Mouse (Mus musculus): ENCODE data around the gene Ddx39.

DNA sequence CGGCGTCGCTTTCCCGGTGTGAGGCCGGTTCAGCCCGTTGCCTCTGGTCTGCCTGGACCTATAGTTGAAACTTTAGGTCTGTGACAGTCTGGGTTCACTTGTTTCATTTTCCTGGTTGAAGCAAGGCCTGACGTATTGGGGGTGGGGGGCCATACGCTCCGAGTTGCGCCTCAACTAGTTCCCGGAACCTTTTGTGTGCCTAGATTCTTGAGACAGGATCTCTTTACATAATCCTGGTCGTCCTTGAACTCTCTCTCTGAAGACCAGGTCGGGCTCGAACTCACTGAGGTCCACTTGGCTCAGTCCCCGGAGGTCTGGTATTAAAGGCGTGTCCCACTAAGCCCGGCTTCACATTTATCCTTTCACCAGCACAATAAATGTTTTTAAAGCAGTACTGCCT, 794 bp downstream of the Ddx39 start:
- TF ChIP-seq CTCF (IDR thresholded peaks at IDR 0.05), result no peak
- no peak for TF ChIP-seq POLR2A (IDR thresholded peaks at IDR 0.05; ENCODE audit: insufficient read depth, low read depth, low read length)
- no peak for TF ChIP-seq EP300 (IDR thresholded peaks at IDR 0.05; ENCODE audit: insufficient read depth, low read depth, low read length)
